Mouse (Mus musculus) heart, embryonic 15.5 days (tissue): Measurements from ENCODE around the gene Ripor2. TPM values are rescaled to one million over a fixed set of nuclear protein-coding genes. Genes with fewer than 3 reads are reported as not detected.
A peak's percentile ranks its signal among the peaks of the same experiment; 100 is the strongest.

ENCODE experiments used
- ATAC-seq: fragments of 200-750 bp; cut with Nextera tagmentation; replicated peaks from 2 replicates; pipeline ENCODE4 v1.8.0; 2017; ENCODE audit warnings: low read depth, moderate TSS enrichment; ENCODE audit not compliant: insufficient number of reproducible peaks, insufficient read depth, low FRiP score
- H3K27ac ChIP-seq: fragments of 300-500 bp; sonication (generic); 2 replicates; pipeline ENCODE4 v1.5.1; 2015; ENCODE audit warnings: mild to moderate bottlenecking, inconsistent platforms
- H3K27me3 ChIP-seq: fragments of 300-500 bp; sonication (generic); 2 replicates; pipeline ENCODE4 v1.6.1; 2015; ENCODE audit warnings: inconsistent platforms
- H3K36me3 ChIP-seq: fragments of 300-500 bp; sonication (generic); 2 replicates; pipeline ENCODE4 v1.6.1; 2015; ENCODE audit warnings: mild to moderate bottlenecking, inconsistent platforms
- H3K4me1 ChIP-seq: fragments of 300-500 bp; sonication (generic); replicated peaks from 2 replicates; pipeline ENCODE4 v1.6.1; 2015; ENCODE audit warnings: inconsistent platforms
- H3K4me2 ChIP-seq: fragments of 300-500 bp; sonication (generic); 2 replicates; pipeline ENCODE4 v1.6.1; 2015; ENCODE audit warnings: inconsistent platforms, mild to moderate bottlenecking, moderate library complexity
- H3K4me3 ChIP-seq: fragments of 300-500 bp; sonication (generic); 2 replicates; pipeline ENCODE4 v1.5.1; 2015; ENCODE audit warnings: mild to moderate bottlenecking, inconsistent platforms
- H3K9ac ChIP-seq: fragments of 300-500 bp; sonication (generic); 2 replicates; pipeline ENCODE4 v1.6.1; 2015; ENCODE audit warnings: mild to moderate bottlenecking, inconsistent platforms
- H3K9me3 ChIP-seq: fragments of 300-500 bp; sonication (generic); replicated peaks from 2 replicates; pipeline ENCODE4 v1.6.1; 2016; ENCODE audit warnings: inconsistent platforms
- WGBS: fragments of 180-500 bp; shearing (Covaris S2); methylation state at CpG from one replicate; pipeline ENCODE4 v1.1.7; 2015; ENCODE audit warnings: mixed read lengths; 5-methylcytosine and 5-hydroxymethylcytosine counted together
- polyA plus RNA-seq: library from polyadenylated mRNA; unstranded; fragments of >200 nt; fragmentation: Nextera tagmentation; extraction: Ambion mirVana; gene quantifications from 2 replicates; pipeline ENCODE4 v1.2.1, GENCODE M21; 2015

Gene Ripor2
- polyA plus RNA-seq, 1 experiment from 2014 or later: 14.5 TPM

DNA sequence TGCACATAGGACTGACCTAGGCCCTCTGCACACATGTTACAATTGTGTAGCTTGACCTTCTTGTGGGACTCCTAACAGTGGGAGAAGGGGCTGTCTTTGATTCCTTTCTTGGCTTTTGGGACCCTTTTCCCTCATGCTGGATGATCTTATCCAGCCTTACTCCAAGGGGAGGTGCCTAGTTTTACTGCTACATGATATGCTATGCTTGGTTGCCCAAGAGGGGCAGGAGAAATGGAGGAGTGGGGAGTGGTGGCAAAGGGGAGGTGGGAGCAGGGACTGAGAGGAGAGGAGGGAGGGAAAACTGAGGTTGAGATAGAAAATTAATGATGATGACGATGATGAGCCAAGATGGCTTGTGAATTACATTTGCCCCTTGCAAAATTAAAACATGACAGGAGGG lies 37.7 kb downstream of the Ripor2 start:
- H3K4me1 ChIP-seq: peaks cover 33% of the 10 kb centered on the region
- no peak for ATAC-seq
- no peaks in the 10 kb centered on the region for H3K36me3 ChIP-seq
- H3K4me2 ChIP-seq: no peak overlapping the region
- no peak overlapping the region for H3K4me3 ChIP-seq
- H3K27me3 ChIP-seq: no peaks in the 10 kb centered on the region
- H3K27ac ChIP-seq: peak overlapping the region; percentile 83; the same call in 1 of the 2 replicates
- H3K9ac ChIP-seq: no peak overlapping the region
- no peaks in the 10 kb centered on the region for H3K9me3 ChIP-seq
- WGBS: 87% methylated on average over 1 of the region's 1 CpGs

DNA sequence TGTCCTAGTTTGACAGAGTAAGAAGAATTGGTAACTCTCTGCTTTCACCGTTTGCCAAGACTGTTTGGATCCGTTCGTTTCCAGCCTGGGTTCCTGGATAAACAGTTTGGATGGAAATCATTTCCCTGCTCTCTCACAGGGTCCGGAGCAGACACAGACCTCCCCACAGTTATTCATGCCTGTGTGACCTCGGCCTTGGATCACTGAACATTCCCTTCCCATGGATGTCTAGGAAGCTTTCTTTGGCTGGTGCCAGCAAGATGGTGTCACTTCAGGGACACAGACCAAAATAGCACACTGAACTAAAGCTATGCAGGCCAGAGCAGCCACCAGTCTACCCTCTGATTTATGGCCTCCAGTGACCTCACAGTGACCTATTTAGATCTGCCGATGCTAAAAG lies 38.5 kb downstream of the Ripor2 start:
- peak overlapping the region; percentile 83 for H3K27ac ChIP-seq
- H3K4me3 ChIP-seq: no peak overlapping the region
- H3K9ac ChIP-seq: no peak overlapping the region
- ATAC-seq: peak; percentile 80
- no peak overlapping the region for H3K4me2 ChIP-seq
- peaks cover 33% of the 10 kb centered on the region for H3K4me1 ChIP-seq
- WGBS: 10% methylated on average over 6 of the region's 6 CpGs
- no peaks in the 10 kb centered on the region for H3K9me3 ChIP-seq
- H3K27me3 ChIP-seq: no peaks in the 10 kb centered on the region
- no peaks in the 10 kb centered on the region for H3K36me3 ChIP-seq

DNA sequence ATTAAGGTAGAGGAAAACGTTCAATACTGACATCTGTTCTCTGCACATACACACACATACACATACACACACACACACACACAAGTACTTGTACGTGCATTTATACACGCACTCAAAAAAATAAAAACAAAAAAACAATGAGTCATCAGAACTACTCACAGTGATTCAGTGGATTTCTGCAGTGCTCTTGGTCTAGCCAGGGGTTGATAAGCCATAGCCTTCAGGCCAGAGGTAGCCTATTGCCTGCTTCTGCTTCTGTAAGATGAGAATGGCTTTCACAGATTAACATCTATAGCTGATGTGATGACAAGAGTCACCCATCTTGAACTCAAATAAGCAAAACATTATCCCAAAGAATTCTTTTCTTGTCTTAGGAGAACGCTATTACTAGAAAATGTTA lies 41.6 kb downstream of the Ripor2 start:
- Histone ChIP-seq H3K9ac (no peak overlapping the region), H3K27ac (no peak overlapping the region), H3K4me1 (peaks cover 33% of the 10 kb centered on the region), H3K4me2 (no peak overlapping the region), H3K27me3 (no peaks in the 10 kb centered on the region), H3K36me3 (no peaks in the 10 kb centered on the region), H3K4me3 (no peak overlapping the region), H3K9me3 (no peaks in the 10 kb centered on the region)
- 79% methylated on average over 4 of the region's 4 CpGs for WGBS
- ATAC-seq: no peak

DNA sequence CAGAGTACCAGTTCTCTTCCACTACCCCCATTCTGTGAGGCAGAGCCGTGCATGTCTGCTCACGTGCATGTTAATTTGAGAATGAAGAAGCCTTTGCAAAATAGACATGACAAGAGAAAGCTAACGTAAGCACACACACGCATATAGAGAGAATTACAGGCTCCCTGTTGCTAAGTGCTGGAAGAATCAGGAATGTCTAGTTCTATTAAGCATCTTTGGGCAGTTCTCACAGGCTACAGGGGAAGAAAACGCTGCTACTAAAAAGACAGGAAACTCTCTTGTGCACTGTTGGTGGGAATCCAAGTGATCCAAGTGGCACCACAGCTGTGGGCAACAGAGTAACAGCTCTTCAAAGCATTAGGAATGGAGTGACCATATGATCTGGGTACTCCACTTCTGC lies 43.1 kb downstream of the Ripor2 start:
- WGBS: 72% methylated on average over 5 of the region's 5 CpGs
- H3K4me3 ChIP-seq: no peak overlapping the region
- H3K4me1 ChIP-seq: peaks cover 40% of the 10 kb centered on the region
- H3K9me3 ChIP-seq: no peaks in the 10 kb centered on the region
- H3K36me3 ChIP-seq: no peaks in the 10 kb centered on the region
- no peak overlapping the region for H3K27ac ChIP-seq
- H3K27me3 ChIP-seq: no peaks in the 10 kb centered on the region
- H3K4me2 ChIP-seq: no peak overlapping the region
- ATAC-seq: no peak
- no peak overlapping the region for H3K9ac ChIP-seq

DNA sequence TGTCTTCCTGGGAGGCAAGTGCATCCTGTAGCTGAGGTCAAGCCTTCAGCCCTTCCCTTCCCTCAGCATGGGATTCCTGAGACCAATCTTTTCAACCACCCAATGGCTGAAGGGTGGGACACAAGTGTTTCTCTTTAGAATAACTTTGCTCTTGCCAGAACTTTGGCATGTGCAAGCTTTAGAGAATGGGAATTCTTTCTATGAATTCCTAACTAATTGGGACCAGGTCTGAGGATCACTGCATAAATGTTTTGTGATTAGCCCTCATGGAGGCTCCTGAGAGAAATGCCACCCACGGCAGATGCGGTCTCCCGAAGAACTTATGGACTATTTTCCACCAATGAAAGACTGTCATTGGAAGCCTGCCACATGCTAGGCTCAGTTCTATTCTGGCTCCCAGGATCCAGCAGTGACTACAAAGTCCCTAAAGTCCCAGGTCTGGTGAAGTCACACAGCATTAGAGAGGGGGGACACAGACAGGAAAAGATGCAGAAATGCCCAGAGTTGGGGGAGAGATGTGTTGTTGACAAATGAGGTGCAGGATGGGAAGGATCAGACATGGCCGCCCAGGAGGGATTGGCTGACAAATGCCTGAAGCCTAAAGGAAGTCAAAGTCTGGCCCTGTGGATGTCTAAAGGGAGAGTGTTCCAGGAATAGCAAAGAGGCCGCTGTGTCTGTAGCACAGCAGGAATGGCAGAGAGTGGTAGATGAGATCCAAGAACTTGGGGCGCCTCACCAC lies 44.9 kb downstream of the Ripor2 start:
- Histone ChIP-seq H3K4me3 (no peak overlapping the region), H3K9me3 (no peaks in the 10 kb centered on the region), H3K9ac (no peak overlapping the region), H3K4me1 (peaks cover 37% of the 10 kb centered on the region), H3K27me3 (no peaks in the 10 kb centered on the region), H3K27ac (no peak overlapping the region), H3K36me3 (no peaks in the 10 kb centered on the region), H3K4me2 (no peak overlapping the region)
- ATAC-seq: no peak
- WGBS: 79% methylated on average over 6 of the region's 6 CpGs

DNA sequence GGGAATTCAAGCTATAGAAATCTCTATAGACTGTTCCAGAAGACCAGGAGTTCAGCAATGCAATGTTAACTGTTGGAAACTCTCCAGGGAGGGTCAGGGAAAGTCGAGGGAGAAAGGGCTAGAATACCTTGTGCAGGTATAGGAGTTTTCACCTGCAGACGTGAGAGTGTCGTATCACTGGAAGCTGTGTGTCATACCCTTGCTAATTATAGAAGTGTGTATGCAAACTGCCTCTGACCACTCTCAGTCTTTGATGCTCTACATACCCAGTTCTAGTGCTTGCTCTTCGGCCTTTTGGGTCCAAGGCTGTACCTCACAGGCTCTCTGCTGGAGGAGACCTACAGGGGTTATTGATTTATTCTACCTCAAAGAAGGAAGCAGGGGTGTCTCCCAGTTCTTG lies 46.2 kb downstream of the Ripor2 start:
- no peaks in the 10 kb centered on the region for H3K36me3 ChIP-seq
- 67% methylated on average over 4 of the region's 4 CpGs for WGBS
- no peak overlapping the region for H3K9ac ChIP-seq
- H3K9me3 ChIP-seq: no peaks in the 10 kb centered on the region
- no peak overlapping the region for H3K4me2 ChIP-seq
- peak overlapping the region; percentile 83; the same call in 1 of the 2 replicates for H3K27ac ChIP-seq
- no peaks in the 10 kb centered on the region for H3K27me3 ChIP-seq
- H3K4me1 ChIP-seq: peaks cover 42% of the 10 kb centered on the region
- no peak overlapping the region for H3K4me3 ChIP-seq
- no peak for ATAC-seq

DNA sequence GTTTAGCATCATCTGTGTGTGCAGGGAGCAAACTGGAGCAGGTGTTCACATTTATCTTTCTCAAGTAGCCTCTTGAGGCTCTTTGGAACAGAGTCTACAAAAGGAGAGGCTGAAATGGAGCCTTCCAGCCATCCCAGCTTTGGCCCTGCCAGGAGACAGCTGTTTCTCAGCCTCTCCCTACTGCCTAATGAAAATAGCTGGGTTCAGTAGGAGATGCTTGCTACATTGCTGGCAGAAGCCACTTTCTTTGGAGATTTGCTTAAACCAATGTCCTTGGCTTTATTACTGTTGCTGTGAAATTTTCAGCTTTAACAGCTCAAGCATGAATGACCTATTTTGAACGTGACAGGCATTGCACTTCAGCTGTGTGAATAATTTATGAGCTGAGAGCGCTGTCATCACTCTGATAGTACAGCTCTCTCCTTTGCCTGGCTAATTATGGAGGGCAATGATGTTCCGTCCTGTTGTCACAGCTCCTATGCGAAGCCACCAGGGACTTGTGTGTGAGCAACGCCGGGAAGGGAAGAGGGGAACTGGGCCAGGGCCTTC lies 47.2 kb downstream of the Ripor2 start:
- no peaks in the 10 kb centered on the region for H3K36me3 ChIP-seq
- H3K4me3 ChIP-seq: no peak overlapping the region
- H3K4me1 ChIP-seq: peaks cover 42% of the 10 kb centered on the region
- no peaks in the 10 kb centered on the region for H3K9me3 ChIP-seq
- H3K4me2 ChIP-seq: peak overlapping the region; percentile 25; the same call in 1 of the 2 replicates
- peak; percentile 72 for ATAC-seq
- no peaks in the 10 kb centered on the region for H3K27me3 ChIP-seq
- WGBS: 42% methylated on average over 6 of the region's 6 CpGs
- peak overlapping the region; percentile 83 for H3K27ac ChIP-seq
- H3K9ac ChIP-seq: no peak overlapping the region

DNA sequence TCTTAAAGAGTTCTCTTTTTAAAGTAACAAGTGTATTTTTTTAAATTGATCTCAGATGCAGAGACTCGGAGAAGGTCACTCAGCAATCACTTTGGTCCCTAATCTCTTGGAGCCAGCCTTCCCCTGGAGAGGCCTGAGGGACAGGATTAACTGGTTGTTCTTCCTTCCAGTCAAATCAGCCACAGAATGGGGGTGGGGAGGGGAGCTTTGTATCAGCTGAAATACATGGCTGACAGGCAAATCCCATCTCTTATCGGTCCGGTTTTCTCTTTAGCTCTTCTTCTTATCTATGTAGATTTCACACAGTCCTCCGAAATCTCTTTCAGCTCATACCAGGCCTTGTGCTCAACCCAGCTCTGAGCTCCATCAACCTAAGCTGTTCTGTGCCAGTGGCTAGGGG lies 48.4 kb downstream of the Ripor2 start:
- no peak overlapping the region for H3K4me2 ChIP-seq
- H3K4me1 ChIP-seq: peaks cover 42% of the 10 kb centered on the region
- H3K9ac ChIP-seq: no peak overlapping the region
- no peak overlapping the region for H3K27ac ChIP-seq
- no peaks in the 10 kb centered on the region for H3K36me3 ChIP-seq
- H3K27me3 ChIP-seq: no peaks in the 10 kb centered on the region
- no peaks in the 10 kb centered on the region for H3K9me3 ChIP-seq
- WGBS: 42% methylated on average over 4 of the region's 4 CpGs
- H3K4me3 ChIP-seq: no peak overlapping the region
- ATAC-seq: no peak

DNA sequence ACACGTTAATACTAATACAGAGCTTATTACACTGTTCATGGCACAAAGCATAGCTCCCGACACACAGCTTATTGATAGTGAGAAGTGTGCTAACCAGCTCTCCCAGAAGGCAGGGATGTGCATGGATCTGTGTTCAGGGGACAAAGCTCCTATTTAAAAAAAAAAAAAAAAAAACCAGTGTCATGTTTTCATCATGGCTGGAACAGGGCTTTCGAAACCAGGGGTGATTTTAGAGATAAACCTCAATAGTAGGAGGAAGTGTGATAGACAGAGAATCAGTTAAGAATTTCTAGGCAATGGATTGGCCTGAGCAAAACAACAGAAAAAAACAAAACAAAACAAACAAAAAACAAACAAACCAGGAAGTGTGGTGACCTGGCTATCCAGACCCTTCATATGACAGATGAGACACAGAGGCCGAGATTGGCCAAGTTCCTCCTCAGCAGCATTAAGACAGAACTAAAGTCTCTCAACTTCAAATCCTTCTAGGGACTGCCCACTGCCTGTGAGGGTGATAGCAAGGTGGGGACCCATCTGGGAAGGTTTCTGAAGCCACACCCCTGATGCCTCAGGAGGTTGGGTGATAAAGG lies 51.1 kb downstream of the Ripor2 start:
- H3K27me3 ChIP-seq: no peaks in the 10 kb centered on the region
- 70% methylated on average over 4 of the region's 4 CpGs for WGBS
- H3K9ac ChIP-seq: no peak overlapping the region
- H3K9me3 ChIP-seq: no peaks in the 10 kb centered on the region
- H3K4me2 ChIP-seq: no peak overlapping the region
- H3K36me3 ChIP-seq: no peaks in the 10 kb centered on the region
- no peak overlapping the region for H3K4me3 ChIP-seq
- H3K27ac ChIP-seq: no peak overlapping the region
- ATAC-seq: no peak
- peaks cover 36% of the 10 kb centered on the region for H3K4me1 ChIP-seq

DNA sequence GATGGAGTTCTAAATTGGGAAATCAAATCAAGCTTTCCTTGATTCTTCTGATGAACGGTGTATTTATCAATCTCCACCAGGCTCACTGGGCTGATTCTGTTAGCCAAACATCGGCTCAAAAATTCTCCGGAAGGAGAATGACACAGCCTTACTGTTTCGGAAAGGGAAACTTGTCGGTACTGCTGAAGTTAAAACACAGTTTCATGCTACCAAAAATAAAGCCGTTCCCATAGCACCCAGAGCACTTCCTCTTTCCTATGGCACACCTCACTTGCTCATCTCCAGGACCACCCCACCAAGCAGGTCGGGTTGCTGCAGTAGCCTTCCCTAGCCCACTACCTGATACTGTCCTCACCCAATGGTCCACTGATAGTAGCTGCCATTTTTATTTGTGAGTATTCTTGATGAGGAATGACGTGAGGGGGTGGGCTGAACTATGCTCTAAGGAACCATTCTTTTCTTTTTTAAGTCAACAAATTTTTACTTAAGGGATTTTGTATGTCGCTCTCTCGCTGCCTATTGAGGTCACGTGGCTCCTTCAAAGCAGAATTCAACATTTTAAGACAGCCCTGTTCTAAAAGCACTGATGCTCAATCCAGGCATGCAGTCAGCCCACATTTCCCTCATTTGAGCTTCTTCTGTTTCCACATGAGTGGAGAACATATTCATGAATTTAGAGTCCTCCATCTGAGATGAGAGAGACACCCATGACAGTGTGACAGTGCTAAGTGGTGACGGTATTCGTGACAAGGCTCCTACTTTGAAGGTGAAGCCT lies 52.5 kb downstream of the Ripor2 start:
- H3K27ac ChIP-seq: no peak overlapping the region
- no peaks in the 10 kb centered on the region for H3K9me3 ChIP-seq
- H3K9ac ChIP-seq: no peak overlapping the region
- no peak overlapping the region for H3K4me2 ChIP-seq
- H3K36me3 ChIP-seq: no peaks in the 10 kb centered on the region
- H3K4me3 ChIP-seq: no peak overlapping the region
- peaks cover 28% of the 10 kb centered on the region for H3K4me1 ChIP-seq
- ATAC-seq: no peak
- H3K27me3 ChIP-seq: no peaks in the 10 kb centered on the region
- 82% methylated on average over 13 of the region's 13 CpGs for WGBS
